Mouse (Mus musculus) CH12.LX (cell line): ENCODE results near the gene Trim41.

Source experiments
- CHD2 ChIP-seq: IDR thresholded peaks from 2 replicates; pipeline ENCODE4 v1.6.1; 2011; ENCODE audit warnings: low read length, improper control_type of control experiment
- CTCF ChIP-seq, 2 experiments: IDR thresholded peaks in 1 of 2; conservative IDR thresholded peaks in 1 of 2; 2 replicates each; pipeline ENCODE4 v1.5.1; 2011 to 2012; ENCODE audit warnings: low read depth in 2 of 2, low read length in 2 of 2, improper control_type of control experiment in 1 of 2, inconsistent platforms in 1 of 2, mild to moderate bottlenecking in 1 of 2, moderate library complexity in 1 of 2
- KAT2A ChIP-seq: IDR thresholded peaks from 2 replicates; pipeline ENCODE4 v1.6.1; 2012; ENCODE audit warnings: low read length, improper control_type of control experiment, inconsistent platforms; ENCODE audit not compliant: insufficient replicate concordance
- MAX ChIP-seq: IDR thresholded peaks from 2 replicates; pipeline ENCODE4 v1.6.1; 2011; ENCODE audit warnings: low read length, improper control_type of control experiment
- MEF2A ChIP-seq: IDR thresholded peaks from 2 replicates; pipeline ENCODE4 v1.6.1; 2014; ENCODE audit warnings: low read depth, mild to moderate bottlenecking, inconsistent platforms, low read length, improper control_type of control experiment, borderline replicate concordance
- MXI1 ChIP-seq: IDR thresholded peaks from 2 replicates; pipeline ENCODE4 v1.6.1; 2011; ENCODE audit warnings: mild to moderate bottlenecking, low read depth, low read length, improper control_type of control experiment
- NRF1 ChIP-seq: IDR thresholded peaks from 2 replicates; pipeline ENCODE4 v1.6.1; 2014; ENCODE audit warnings: low read depth, mild to moderate bottlenecking, inconsistent platforms, low read length, improper control_type of control experiment, moderate library complexity
- POLR2A ChIP-seq: IDR thresholded peaks from 2 replicates; pipeline ENCODE4 v1.6.1; 2011; ENCODE audit warnings: low read depth, mild to moderate bottlenecking, improper control_type of control experiment, low read length
- TBP ChIP-seq: conservative IDR thresholded peaks from 2 replicates; pipeline ENCODE4 v1.6.1; 2011; ENCODE audit warnings: low read depth, low read length, improper control_type of control experiment
- TCF12 ChIP-seq: IDR thresholded peaks from 2 replicates; pipeline ENCODE4 v1.6.1; 2014; ENCODE audit warnings: low read depth, mild to moderate bottlenecking, inconsistent platforms, low read length, improper control_type of control experiment
- ZKSCAN1 ChIP-seq: IDR thresholded peaks from 2 replicates; pipeline ENCODE4 v1.6.1; 2012; ENCODE audit warnings: low read depth, inconsistent platforms, low read length, improper control_type of control experiment, borderline replicate concordance

GRCm38 (mm10) chr11:48793184-48793583, 24.0 kb downstream of the Trim41 start:
- no peak for TF ChIP-seq POLR2A
- TF ChIP-seq MAX = no peak
- TF ChIP-seq CTCF (conservative IDR thresholded peaks at IDR 0.05 in 1 of 2, IDR thresholded peaks at IDR 0.05 in 1 of 2; ENCODE audit: low read depth in 2 of 2, low read length in 2 of 2) = no peak
- TF ChIP-seq MEF2A = no peak
- no peak for TF ChIP-seq TBP
- no peak for TF ChIP-seq NRF1
- TF ChIP-seq MXI1 = no peak
- no peak for TF ChIP-seq TCF12
- no peak for TF ChIP-seq ZKSCAN1
- TF ChIP-seq CHD2 = no peak
- no peak for TF ChIP-seq KAT2A
